Mouse (Mus musculus) liver, embryonic 14.5 days (tissue): ENCODE data around the gene Man1a.

Source experiments
- CTCF ChIP-seq: IDR thresholded peaks from 2 replicates; pipeline ENCODE4 v1.5.1; 2016; ENCODE audit warnings: antibody characterized with exemption, low read depth, control low read depth
- EP300 ChIP-seq: IDR thresholded peaks from 2 replicates; pipeline ENCODE4 v1.6.1; 2016; ENCODE audit warnings: antibody characterized with exemption, low read depth

- no peak for TF ChIP-seq CTCF
- TF ChIP-seq EP300 = no peak
These were observed 134.8 kb downstream of the Man1a start for GRCm38 (mm10) chr10:53941597-53941996.
